Mouse (Mus musculus): ENCODE measurements around the gene Usp28. TPM values are rescaled to one million over a fixed set of nuclear protein-coding genes. Genes with fewer than 3 reads are reported as not detected.

Gene Usp28
- polyA plus RNA-seq, 1 experiment = 6.8 TPM

- Histone ChIP-seq H3K27me3 (replicated peaks; ENCODE audit: control insufficient read depth, insufficient read depth, low read length) (no peaks in the 10 kb centered on the region), H3K36me3 (ENCODE audit: control insufficient read depth, insufficient read depth, low read length) (no peaks in the 10 kb centered on the region), H3K4me1 (ENCODE audit: control insufficient read depth, insufficient read depth, low read length) (no peaks in the 10 kb centered on the region), H3K4me3 (ENCODE audit: insufficient read depth, low read depth, low read length) (peak within 1 kb of the TSS; percentile 75), H3K27ac (ENCODE audit: insufficient read depth, low read depth, low read length) (peak within 1 kb of the TSS; percentile 24)
- TF ChIP-seq POLR2A (IDR thresholded peaks at IDR 0.05; ENCODE audit: low read depth, low read length) = peak; percentile 40
- no peak for TF ChIP-seq CTCF (conservative IDR thresholded peaks at IDR 0.05; ENCODE audit: insufficient read depth, insufficient read length, low read depth, low read length)
- under 1% methylated on average over 53 of the region's 53 CpGs for WGBS
- peak; percentile 96 for DNase-seq
Measured at GRCm38 (mm10) chr9:49055333-49056205, 70.4 kb downstream of the Usp28 start, which contains the start of gene Zw10. Gene Zw10 (plus strand): TSS chr9:49055613.

- Histone ChIP-seq H3K36me3 (ENCODE audit: control insufficient read depth, insufficient read depth, low read length) (peaks cover 5% of the 10 kb centered on the region; the same call in 1 of the 2 replicates), H3K27me3 (replicated peaks; ENCODE audit: control insufficient read depth, insufficient read depth, low read length) (no peaks in the 10 kb centered on the region), H3K27ac (ENCODE audit: insufficient read depth, low read depth, low read length) (no peak overlapping the region), H3K4me1 (ENCODE audit: control insufficient read depth, insufficient read depth, low read length) (no peaks in the 10 kb centered on the region), H3K4me3 (ENCODE audit: insufficient read depth, low read depth, low read length) (no peak overlapping the region)
- no peak for TF ChIP-seq POLR2A (IDR thresholded peaks at IDR 0.05; ENCODE audit: low read depth, low read length)
- no peak for TF ChIP-seq CTCF (conservative IDR thresholded peaks at IDR 0.05; ENCODE audit: insufficient read depth, insufficient read length, low read depth, low read length)
- no peak for DNase-seq
- WGBS = 86% methylated on average over 3 of the region's 3 CpGs
Measured at GRCm38 (mm10) chr9:49076847-49077246, 91.7 kb downstream of the Usp28 start.

- DNase-seq = no peak
- H3K27me3 ChIP-seq (replicated peaks; ENCODE audit: control insufficient read depth, insufficient read depth, low read length) = no peaks in the 10 kb centered on the region
- H3K4me3 ChIP-seq (ENCODE audit: insufficient read depth, low read depth, low read length) = no peak within 1 kb of the TSS
- H3K27ac ChIP-seq (ENCODE audit: insufficient read depth, low read depth, low read length) = no peak within 1 kb of the TSS
- TF ChIP-seq POLR2A (IDR thresholded peaks at IDR 0.05; ENCODE audit: low read depth, low read length) (no peak), CTCF (conservative IDR thresholded peaks at IDR 0.05; ENCODE audit: insufficient read depth, insufficient read length, low read depth, low read length) (no peak)
- no peaks in the 10 kb centered on the region for H3K4me1 ChIP-seq (ENCODE audit: control insufficient read depth, insufficient read depth, low read length)
- WGBS = 63% methylated on average over 5 of the region's 5 CpGs
- peaks cover 5% of the 10 kb centered on the region; the same call in 1 of the 2 replicates for H3K36me3 ChIP-seq (ENCODE audit: control insufficient read depth, insufficient read depth, low read length)
Measured at GRCm38 (mm10) chr9:49081107-49081506, 95.9 kb downstream of the Usp28 start, which contains the start of gene Tmprss5. Gene Tmprss5 (plus strand): TSS chr9:49081260.

GRCm38 (mm10) chr9:49081561-49081960 is 96.4 kb downstream of the Usp28 start:
- TF ChIP-seq POLR2A (IDR thresholded peaks at IDR 0.05; ENCODE audit: low read depth, low read length) = no peak
- TF ChIP-seq CTCF (conservative IDR thresholded peaks at IDR 0.05; ENCODE audit: insufficient read depth, insufficient read length, low read depth, low read length) = peak; percentile 82
- Histone ChIP-seq H3K27ac (ENCODE audit: insufficient read depth, low read depth, low read length) (no peak overlapping the region), H3K27me3 (replicated peaks; ENCODE audit: control insufficient read depth, insufficient read depth, low read length) (no peaks in the 10 kb centered on the region), H3K4me3 (ENCODE audit: insufficient read depth, low read depth, low read length) (no peak overlapping the region), H3K36me3 (ENCODE audit: control insufficient read depth, insufficient read depth, low read length) (peaks cover 5% of the 10 kb centered on the region; the same call in 1 of the 2 replicates), H3K4me1 (ENCODE audit: control insufficient read depth, insufficient read depth, low read length) (no peaks in the 10 kb centered on the region)
- 11% methylated on average over 4 of the region's 4 CpGs for WGBS
- DNase-seq = peak; percentile 75

- no peak for DNase-seq
- Histone ChIP-seq H3K4me1 (ENCODE audit: control insufficient read depth, insufficient read depth, low read length) (no peaks in the 10 kb centered on the region), H3K27me3 (replicated peaks; ENCODE audit: control insufficient read depth, insufficient read depth, low read length) (no peaks in the 10 kb centered on the region), H3K27ac (ENCODE audit: insufficient read depth, low read depth, low read length) (no peak overlapping the region), H3K4me3 (ENCODE audit: insufficient read depth, low read depth, low read length) (no peak overlapping the region), H3K36me3 (ENCODE audit: control insufficient read depth, insufficient read depth, low read length) (no peaks in the 10 kb centered on the region)
- WGBS = 51% methylated on average over 11 of the region's 11 CpGs
- TF ChIP-seq POLR2A (IDR thresholded peaks at IDR 0.05; ENCODE audit: low read depth, low read length) (no peak), CTCF (conservative IDR thresholded peaks at IDR 0.05; ENCODE audit: insufficient read depth, insufficient read length, low read depth, low read length) (no peak)
Measured at GRCm38 (mm10) chr9:49087317-49087716, 102.1 kb downstream of the Usp28 start.

Other genes starting within 250 kb of the Usp28 start
- gene Zbtb16, start 149.2 kb upstream of the Usp28 start, polyA plus RNA-seq (2012; rRNA removed) = 3.0 and 3.1 TPM in 2 replicates
- gene Htr3a, start 74.3 kb upstream of the Usp28 start, polyA plus RNA-seq (2012; rRNA removed) = 1.4 and 2.5 TPM in 2 replicates
- gene Htr3b, start 20.4 kb upstream of the Usp28 start, polyA plus RNA-seq (2012; rRNA removed) = 0.30 and 0.59 TPM in 2 replicates
- gene Zw10, start 70.2 kb downstream of the Usp28 start, polyA plus RNA-seq (2012; rRNA removed) = 10.9 and 11.4 TPM in 2 replicates
- gene Tmprss5, start 95.9 kb downstream of the Usp28 start, polyA plus RNA-seq (2012; rRNA removed) = 0.36 and 0.37 TPM in 2 replicates